Mouse (Mus musculus): ENCODE measurements around the gene Zp3.

DNA sequence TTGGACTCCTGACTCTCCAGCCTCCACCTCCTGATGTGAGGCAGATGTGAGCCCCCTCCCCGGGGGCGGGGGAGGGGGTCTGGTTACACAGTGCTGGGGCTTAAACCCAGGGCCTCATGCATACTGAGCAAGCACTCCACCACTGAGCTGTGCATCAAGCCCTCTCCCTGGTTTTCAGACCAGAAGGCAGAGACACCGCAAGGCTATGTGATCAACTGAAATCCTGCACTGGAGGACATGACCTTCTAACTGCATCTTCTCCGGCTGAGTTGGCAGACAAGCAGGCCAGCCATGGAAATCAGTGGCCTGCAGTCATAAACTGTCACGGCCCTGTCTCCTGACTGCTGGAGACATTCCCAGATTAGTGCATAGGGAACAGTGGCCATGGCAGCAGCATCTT is 39.3 kb upstream of the Zp3 start:
- TF ChIP-seq CTCF (IDR thresholded peaks at IDR 0.05; ENCODE audit: low read depth) (no peak), EP300 (IDR thresholded peaks at IDR 0.05; ENCODE audit: low read depth) (no peak)

Data from liver, postnatal 0 days (tissue).